Mouse (Mus musculus): ENCODE measurements around the gene Atxn2l. TPM values are rescaled to one million over a fixed set of nuclear protein-coding genes. Genes with fewer than 3 reads are reported as not detected.
A peak's percentile ranks its signal among the peaks of the same experiment; 100 is the strongest.

Gene Atxn2l
- 208 and 311 TPM in 2 replicates for polyA plus RNA-seq (2012; rRNA removed)

DNA sequence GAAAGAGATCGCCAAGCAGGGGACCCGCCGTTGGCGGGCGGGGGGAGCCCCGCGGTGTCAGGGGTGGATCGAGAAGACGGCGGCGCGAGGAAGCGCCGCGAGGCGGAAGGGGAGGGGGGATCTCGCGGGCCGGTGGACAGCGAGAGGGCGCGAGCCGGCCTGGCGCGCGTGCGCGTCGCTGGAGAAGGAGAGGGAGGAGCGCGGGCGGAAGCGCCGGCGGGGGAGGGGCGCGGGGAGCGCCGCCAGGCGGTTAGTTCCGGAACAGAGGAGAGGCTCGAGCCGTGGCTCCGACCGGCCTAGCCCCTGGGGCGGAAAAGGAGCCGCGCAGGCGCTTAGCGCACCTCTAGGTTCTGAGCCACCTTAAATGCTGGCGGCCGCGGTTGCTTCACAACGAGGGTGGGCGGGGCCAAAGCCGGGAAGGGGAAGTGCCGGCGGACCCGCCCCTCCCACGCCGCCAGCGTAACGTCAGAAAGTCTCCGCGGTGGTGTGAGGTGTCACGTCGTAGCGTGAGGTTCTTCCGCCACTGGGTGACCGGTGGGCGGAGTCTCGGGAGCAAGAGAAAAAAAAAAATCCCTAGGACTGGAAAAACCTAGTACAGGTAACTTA lies at the start of gene Atxn2l:
Gene Atxn2l (minus strand): TSS at position 165 of the 606 bp plus-strand sequence.
- peak; percentile 55 for TF ChIP-seq CTCF (IDR thresholded peaks at IDR 0.05; ENCODE audit: extremely low read depth, insufficient read depth, insufficient read length, insufficient replicate concordance)
- peak; percentile 51; the same call in 1 of the 2 replicates for TF ChIP-seq POLR2A (IDR thresholded peaks at IDR 0.05; ENCODE audit: low read depth, low read length)
- Histone ChIP-seq H3K27me3 (ENCODE audit: control insufficient read depth, insufficient read depth, low read length) (no peaks in the 10 kb centered on the region), H3K36me3 (ENCODE audit: control insufficient read depth, insufficient read depth, low read length) (peaks cover 18% of the 10 kb centered on the region), H3K4me3 (ENCODE audit: extremely low read depth, insufficient read depth, insufficient read length) (peak within 1 kb of the TSS; percentile 99), H3K4me1 (ENCODE audit: control insufficient read depth, insufficient read depth, insufficient read length) (no peaks in the 10 kb centered on the region), H3K27ac (ENCODE audit: insufficient read depth, low read length) (peak within 1 kb of the TSS; percentile 95)
- WGBS: under 1% methylated on average over 53 of the region's 72 CpGs
- peak; percentile 97 for DNase-seq (ENCODE audit: low read depth in 1 of 2, low spot score in 2 of 2)

DNA sequence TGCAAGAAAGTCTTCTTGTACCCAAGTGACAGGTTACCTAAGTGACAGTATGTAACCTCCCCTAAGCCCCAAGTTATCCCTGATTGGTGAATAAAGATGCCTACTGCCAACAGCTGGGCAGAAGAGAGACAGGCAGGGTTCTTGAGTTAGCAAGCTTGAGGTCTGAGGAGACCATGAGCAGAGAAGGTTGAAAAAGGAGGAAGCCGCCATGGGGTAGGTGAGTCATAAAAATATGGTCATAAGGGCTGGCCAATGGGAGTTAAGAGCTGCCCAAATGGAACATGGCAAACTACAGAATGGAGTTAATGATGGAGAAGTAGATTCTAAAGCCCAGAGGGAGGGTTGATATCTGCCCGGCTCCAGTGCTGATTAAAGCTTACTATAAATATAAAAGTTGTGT lies 42.4 kb upstream of the Atxn2l start:
- Histone ChIP-seq H3K36me3 (ENCODE audit: control insufficient read depth, insufficient read depth, low read length) (peaks cover 47% of the 10 kb centered on the region), H3K27ac (ENCODE audit: insufficient read depth, low read length) (no peak overlapping the region), H3K4me1 (ENCODE audit: control insufficient read depth, insufficient read depth, insufficient read length) (no peaks in the 10 kb centered on the region), H3K4me3 (ENCODE audit: extremely low read depth, insufficient read depth, insufficient read length) (no peak overlapping the region), H3K27me3 (ENCODE audit: control insufficient read depth, insufficient read depth, low read length) (no peaks in the 10 kb centered on the region)
- DNase-seq (ENCODE audit: low read depth in 1 of 2, low spot score in 2 of 2): no peak
- TF ChIP-seq POLR2A (IDR thresholded peaks at IDR 0.05; ENCODE audit: low read depth, low read length) (no peak), CTCF (IDR thresholded peaks at IDR 0.05; ENCODE audit: extremely low read depth, insufficient read depth, insufficient read length, insufficient replicate concordance) (no peak)
- WGBS: 87% methylated on average over 2 of the region's 2 CpGs

DNA sequence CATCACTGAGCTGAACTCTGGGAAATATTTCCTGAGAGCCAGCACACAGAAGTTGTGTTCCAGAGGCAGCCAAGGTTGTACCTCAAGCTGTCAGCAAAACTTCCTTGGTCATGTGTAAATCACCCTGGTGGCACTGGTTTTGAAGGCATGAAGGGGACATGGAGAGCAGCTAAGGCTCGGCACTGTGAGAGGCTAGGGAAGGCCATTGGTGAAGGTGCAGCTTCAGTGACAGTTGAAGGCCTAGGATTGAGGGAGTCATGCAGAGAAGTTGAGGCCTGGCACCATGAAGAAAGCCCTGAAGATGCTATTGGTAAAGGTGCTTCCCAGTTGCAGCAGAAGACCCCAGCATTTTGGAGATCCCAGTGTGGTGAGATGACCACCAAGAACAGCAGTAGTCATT lies 38.4 kb upstream of the Atxn2l start:
- 76% methylated on average over 1 of the region's 1 CpGs for WGBS
- no peak overlapping the region for H3K27ac ChIP-seq (ENCODE audit: insufficient read depth, low read length)
- TF ChIP-seq POLR2A (IDR thresholded peaks at IDR 0.05; ENCODE audit: low read depth, low read length) (no peak), CTCF (IDR thresholded peaks at IDR 0.05; ENCODE audit: extremely low read depth, insufficient read depth, insufficient read length, insufficient replicate concordance) (no peak)
- no peak for DNase-seq (ENCODE audit: low read depth in 1 of 2, low spot score in 2 of 2)
- H3K36me3 ChIP-seq (ENCODE audit: control insufficient read depth, insufficient read depth, low read length): peaks cover 15% of the 10 kb centered on the region
- no peaks in the 10 kb centered on the region for H3K4me1 ChIP-seq (ENCODE audit: control insufficient read depth, insufficient read depth, insufficient read length)
- H3K27me3 ChIP-seq (ENCODE audit: control insufficient read depth, insufficient read depth, low read length): no peaks in the 10 kb centered on the region
- no peak overlapping the region for H3K4me3 ChIP-seq (ENCODE audit: extremely low read depth, insufficient read depth, insufficient read length)

DNA sequence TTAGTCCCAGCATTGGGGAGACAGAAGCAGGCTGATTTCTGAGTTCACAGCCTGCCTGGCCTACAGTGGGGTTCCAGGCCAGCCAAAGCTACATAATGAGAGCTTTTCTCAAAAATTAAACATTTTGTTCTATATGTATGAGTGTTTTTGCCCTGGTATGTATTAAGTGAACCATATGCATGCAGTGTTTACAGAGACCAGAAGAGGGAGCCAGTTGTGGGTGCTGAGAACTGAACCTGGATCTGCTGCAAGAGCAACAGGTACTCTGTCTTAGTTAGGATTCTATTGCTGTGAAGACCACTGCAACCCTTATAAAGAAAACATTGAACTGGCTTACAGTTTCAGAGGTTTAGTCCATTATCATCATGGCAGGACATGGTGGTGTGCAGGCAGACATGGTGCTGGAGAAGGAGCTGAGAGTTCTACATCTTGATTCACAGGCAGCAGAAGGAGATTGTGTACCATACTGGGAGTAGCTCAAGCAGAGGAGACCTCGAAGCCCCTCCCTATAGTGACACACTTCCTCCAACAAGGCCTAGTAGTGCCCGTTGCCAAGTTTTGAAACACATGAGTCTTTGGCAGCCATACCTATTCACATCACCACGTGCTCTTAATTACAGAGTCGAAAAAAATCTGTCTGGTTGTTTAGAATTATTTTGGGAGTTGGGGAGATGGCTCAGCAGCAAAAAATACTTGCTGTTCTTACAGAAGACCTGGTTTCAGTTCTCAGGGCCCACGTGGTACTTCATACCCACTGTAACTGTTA lies 34.8 kb upstream of the Atxn2l start:
- H3K4me3 ChIP-seq (ENCODE audit: extremely low read depth, insufficient read depth, insufficient read length): no peak overlapping the region
- peak in 1 of 2 experiments; percentile 32 for DNase-seq (ENCODE audit: low read depth in 1 of 2, low spot score in 2 of 2)
- WGBS: 76% methylated on average over 5 of the region's 5 CpGs

DNA sequence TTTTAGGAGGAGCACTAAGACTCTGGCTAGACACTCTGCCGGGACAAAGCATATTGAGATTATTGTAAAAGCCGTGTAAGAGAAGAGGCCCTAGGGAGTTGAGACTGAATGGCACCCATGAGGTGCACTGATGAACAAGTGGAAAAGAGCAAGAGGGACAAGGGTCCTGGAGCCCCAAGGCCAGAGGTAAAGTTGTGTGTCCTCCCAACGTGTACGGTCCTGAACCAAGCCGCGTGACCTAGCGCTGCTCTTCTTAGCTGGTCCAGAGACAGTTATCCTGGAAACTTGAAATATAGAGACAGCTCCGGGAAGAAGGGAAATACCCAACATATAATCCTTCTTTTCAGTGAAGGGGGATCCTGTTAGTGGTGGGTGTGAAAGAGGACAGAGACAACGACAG lies 33.2 kb upstream of the Atxn2l start:
- 78% methylated on average over 9 of the region's 9 CpGs for WGBS
- Histone ChIP-seq H3K27me3 (ENCODE audit: control insufficient read depth, insufficient read depth, low read length) (peaks cover 5% of the 10 kb centered on the region), H3K27ac (ENCODE audit: insufficient read depth, low read length) (no peak overlapping the region), H3K4me1 (ENCODE audit: control insufficient read depth, insufficient read depth, insufficient read length) (peaks cover 4% of the 10 kb centered on the region; the same call in 1 of the 2 replicates), H3K36me3 (ENCODE audit: control insufficient read depth, insufficient read depth, low read length) (no peaks in the 10 kb centered on the region), H3K4me3 (ENCODE audit: extremely low read depth, insufficient read depth, insufficient read length) (no peak overlapping the region)
- TF ChIP-seq POLR2A (IDR thresholded peaks at IDR 0.05; ENCODE audit: low read depth, low read length) (no peak), CTCF (IDR thresholded peaks at IDR 0.05; ENCODE audit: extremely low read depth, insufficient read depth, insufficient read length, insufficient replicate concordance) (no peak)
- no peak for DNase-seq (ENCODE audit: low read depth in 1 of 2, low spot score in 2 of 2)

More for the DNA sequence above, 34.8 kb upstream of the Atxn2l start:
- TF ChIP-seq CTCF (IDR thresholded peaks at IDR 0.05; ENCODE audit: extremely low read depth, insufficient read depth, insufficient read length, insufficient replicate concordance): no peak
- TF ChIP-seq POLR2A (IDR thresholded peaks at IDR 0.05; ENCODE audit: low read depth, low read length): no peak
- Histone ChIP-seq H3K27me3 (ENCODE audit: control insufficient read depth, insufficient read depth, low read length) (peaks cover 5% of the 10 kb centered on the region), H3K4me1 (ENCODE audit: control insufficient read depth, insufficient read depth, insufficient read length) (peaks cover 4% of the 10 kb centered on the region; the same call in 1 of the 2 replicates), H3K27ac (ENCODE audit: insufficient read depth, low read length) (no peak overlapping the region), H3K36me3 (ENCODE audit: control insufficient read depth, insufficient read depth, low read length) (no peaks in the 10 kb centered on the region)

DNA sequence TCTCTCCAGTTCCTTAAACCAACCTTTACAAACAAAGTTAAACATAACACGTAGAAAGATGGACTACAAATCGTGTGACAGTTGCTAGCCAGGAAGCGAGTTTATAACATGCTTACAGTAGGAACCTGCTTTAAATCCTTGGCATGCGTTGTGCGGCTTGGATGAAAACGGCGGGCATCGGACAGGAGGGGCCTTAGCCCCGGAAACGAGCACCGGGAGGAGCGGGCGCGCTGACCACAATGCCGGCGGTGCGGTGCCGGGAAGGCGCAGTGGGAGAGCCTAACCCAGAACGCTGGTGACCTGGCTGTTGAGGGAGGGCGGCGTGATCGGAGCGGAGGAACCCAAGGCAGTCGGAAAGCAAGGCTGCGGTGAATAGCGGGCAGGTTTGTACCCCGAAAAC lies 32.5 kb upstream of the Atxn2l start:
- Histone ChIP-seq H3K36me3 (ENCODE audit: control insufficient read depth, insufficient read depth, low read length) (no peaks in the 10 kb centered on the region), H3K27ac (ENCODE audit: insufficient read depth, low read length) (no peak overlapping the region), H3K27me3 (ENCODE audit: control insufficient read depth, insufficient read depth, low read length) (peaks cover 5% of the 10 kb centered on the region), H3K4me3 (ENCODE audit: extremely low read depth, insufficient read depth, insufficient read length) (no peak overlapping the region; the same call in 1 of the 2 replicates), H3K4me1 (ENCODE audit: control insufficient read depth, insufficient read depth, insufficient read length) (peaks cover 4% of the 10 kb centered on the region; the same call in 1 of the 2 replicates)
- no peak for DNase-seq (ENCODE audit: low read depth in 1 of 2, low spot score in 2 of 2)
- TF ChIP-seq CTCF (IDR thresholded peaks at IDR 0.05; ENCODE audit: extremely low read depth, insufficient read depth, insufficient read length, insufficient replicate concordance) (no peak), POLR2A (IDR thresholded peaks at IDR 0.05; ENCODE audit: low read depth, low read length) (no peak)
- 3% methylated on average over 28 of the region's 28 CpGs for WGBS

Data from spleen, adult 2 months (tissue).